Mouse (Mus musculus) cerebellum, adult 9-10 months (tissue): ENCODE data around the gene Smpd2.
A peak's percentile ranks its signal among the peaks of the same experiment; 100 is the strongest.

Source experiments
- DNase-seq: peaks from one replicate; pipeline ENCODE4 v3.0.0; 2022

Gene Smpd2

DNA sequence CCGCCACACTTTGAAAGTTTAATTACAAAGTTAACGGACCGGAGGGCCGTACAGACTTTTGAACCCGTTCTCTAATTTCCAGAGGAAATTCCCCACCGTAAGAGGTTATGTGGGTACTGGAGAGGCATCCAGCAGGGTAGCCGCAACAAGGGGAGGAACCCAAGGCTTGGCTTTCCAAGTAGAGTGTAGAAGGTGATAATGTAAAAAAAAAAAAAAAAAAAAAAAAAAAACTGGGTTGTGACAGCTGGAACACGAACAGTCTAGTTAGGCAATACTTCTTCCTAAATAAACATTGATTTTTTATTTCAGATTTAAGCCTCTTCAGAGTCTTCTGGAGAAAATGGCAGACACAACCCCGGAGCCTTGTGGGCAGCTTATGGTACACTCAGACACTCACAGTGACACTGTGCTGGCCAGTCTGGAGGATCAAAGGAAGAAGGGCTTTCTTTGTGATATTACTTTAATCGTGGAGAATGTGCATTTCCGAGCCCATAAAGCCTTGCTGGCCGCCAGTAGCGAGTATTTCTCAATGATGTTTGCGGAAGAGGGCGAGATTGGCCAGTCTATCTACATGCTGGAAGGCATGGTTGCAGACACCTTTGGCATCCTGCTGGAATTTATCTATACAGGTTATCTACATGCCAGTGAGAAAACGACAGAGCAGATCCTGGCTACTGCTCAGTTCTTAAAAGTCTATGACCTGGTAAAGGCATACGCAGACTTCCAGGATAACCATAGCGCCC is 39.2 kb downstream of the Smpd2 start:
- no peak for DNase-seq

- DNase-seq = peak; percentile 97
Measured at GRCm38 (mm10) chr10:41450137-41450670, 40.0 kb downstream of the Smpd2 start, which contains the start of gene Zbtb24. TSS of gene Zbtb24 (plus strand) at chr10:41450383.

GRCm38 (mm10) chr10:41449684-41450083 is 40.5 kb downstream of the Smpd2 start:
- peak; percentile 69 for DNase-seq

GRCm38 (mm10) chr10:41448216-41448615 is 42.0 kb downstream of the Smpd2 start:
- no peak for DNase-seq
